Mouse (Mus musculus) midbrain, embryonic 10.5 days (tissue): ENCODE measurements at regions not wholly inside any gene's neighbourhood (a gene's known extent, or its start where the extent isn't known, plus 50 kb on each side); places are given as distances from the start of the nearest gene placed in this dataset.

Experiments
- DNase-seq: peaks from one replicate; pipeline ENCODE4 v3.0.0-alpha.2; 2017; ENCODE audit warnings: low spot score
- H3K27ac ChIP-seq: fragments of 300-500 bp; sonication (generic); replicated peaks from 2 replicates; pipeline ENCODE4 v1.5.1; 2016; ENCODE audit warnings: mild to moderate bottlenecking
- H3K27me3 ChIP-seq: fragments of 300-500 bp; sonication (generic); 2 replicates; pipeline ENCODE4 v1.6.1; 2016; ENCODE audit warnings: low read depth, mild to moderate bottlenecking; ENCODE audit not compliant: poor library complexity, severe bottlenecking
- H3K36me3 ChIP-seq: fragments of 300-500 bp; sonication (generic); 2 replicates; pipeline ENCODE4 v1.6.1; 2016; ENCODE audit warnings: mild to moderate bottlenecking, moderate library complexity
- H3K4me1 ChIP-seq: fragments of 300-500 bp; sonication (generic); 2 replicates; pipeline ENCODE4 v1.6.1; 2016
- H3K4me3 ChIP-seq: fragments of 300-500 bp; sonication (generic); 2 replicates; pipeline ENCODE4 v1.5.1; 2016; ENCODE audit warnings: mild to moderate bottlenecking, moderate library complexity
- H3K9me3 ChIP-seq: fragments of 300-500 bp; sonication (generic); replicated peaks from 2 replicates; pipeline ENCODE4 v1.6.1; 2016; ENCODE audit warnings: mild to moderate bottlenecking
- WGBS: fragments of 180-500 bp; shearing (Covaris S2); methylation state at CpG from one replicate; pipeline ENCODE4 v1.1.7; 2016; 5-methylcytosine and 5-hydroxymethylcytosine counted together

DNA sequence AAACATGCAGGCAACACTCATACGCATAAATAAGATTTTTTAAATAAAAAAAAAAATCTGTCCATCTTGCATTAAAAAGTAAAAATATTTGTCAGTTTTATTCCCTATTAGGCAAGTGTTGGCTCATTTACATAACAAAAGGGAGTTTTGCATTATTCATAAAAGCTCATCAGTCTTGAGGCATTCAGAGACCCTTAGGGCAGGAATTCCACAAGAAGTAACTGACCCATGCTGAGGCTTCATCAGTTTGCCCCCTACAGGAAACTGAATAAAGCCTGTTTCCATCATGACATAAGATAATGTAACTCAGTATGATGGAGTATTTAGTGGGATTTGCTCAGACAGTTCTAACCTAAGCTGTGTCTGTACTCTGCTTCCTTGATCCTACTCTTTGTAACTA lies 81.2 kb upstream of the Mms22l start:
- no peaks in the 10 kb centered on the region for H3K36me3 ChIP-seq
- WGBS = 97% methylated on average over 1 of the region's 1 CpGs
- DNase-seq = no peak
- no peaks in the 10 kb centered on the region for H3K9me3 ChIP-seq
- no peak overlapping the region for H3K27ac ChIP-seq
- H3K4me1 ChIP-seq = no peaks in the 10 kb centered on the region
- H3K4me3 ChIP-seq = no peak overlapping the region
- H3K27me3 ChIP-seq = no peaks in the 10 kb centered on the region

GRCm38 (mm10) chr4:24429092-24429928 lies 66.9 kb upstream of the Mms22l start:
- DNase-seq = no peak
- 0 out of 2 replicates have a peak overlapping the region, but pooled peaks have one; percentile 25 for H3K27ac ChIP-seq
- peak overlapping the region; percentile 33; the same call in 1 of the 2 replicates for H3K4me3 ChIP-seq
- WGBS = 42% methylated on average over 8 of the region's 8 CpGs
- H3K27me3 ChIP-seq = no peaks in the 10 kb centered on the region
- no peaks in the 10 kb centered on the region for H3K9me3 ChIP-seq
- H3K36me3 ChIP-seq = no peaks in the 10 kb centered on the region
- peaks cover 24% of the 10 kb centered on the region for H3K4me1 ChIP-seq

GRCm38 (mm10) chr4:24429929-24430752 lies 66.1 kb upstream of the Mms22l start:
- Histone ChIP-seq H3K9me3 (no peaks in the 10 kb centered on the region), H3K27me3 (no peaks in the 10 kb centered on the region), H3K36me3 (no peaks in the 10 kb centered on the region), H3K4me1 (peaks cover 24% of the 10 kb centered on the region), H3K4me3 (peak overlapping the region; percentile 20; the same call in 1 of the 2 replicates), H3K27ac (peak overlapping the region; percentile 59)
- DNase-seq = no peak
- WGBS = 59% methylated on average over 8 of the region's 8 CpGs

DNA sequence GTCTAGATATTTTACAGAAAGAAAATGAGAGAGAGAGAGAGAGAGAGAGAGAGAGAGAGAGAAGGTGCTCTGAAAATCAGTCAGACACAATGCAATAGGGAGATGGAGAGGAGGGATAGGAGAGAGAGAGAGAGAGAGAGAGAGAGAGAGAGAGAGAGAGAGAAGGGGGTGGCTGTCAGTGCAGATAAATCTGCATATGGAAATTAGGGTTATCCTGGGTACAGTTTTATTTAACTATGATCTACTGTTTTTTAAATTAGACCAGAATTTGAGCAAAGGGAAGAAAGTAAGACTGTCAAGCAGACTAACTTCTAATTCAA lies 65.5 kb upstream of the Mms22l start:
- Histone ChIP-seq H3K27me3 (no peaks in the 10 kb centered on the region), H3K4me1 (peaks cover 24% of the 10 kb centered on the region), H3K4me3 (no peak overlapping the region), H3K9me3 (no peaks in the 10 kb centered on the region), H3K36me3 (no peaks in the 10 kb centered on the region), H3K27ac (peak overlapping the region; percentile 59)
- DNase-seq = no peak

DNA sequence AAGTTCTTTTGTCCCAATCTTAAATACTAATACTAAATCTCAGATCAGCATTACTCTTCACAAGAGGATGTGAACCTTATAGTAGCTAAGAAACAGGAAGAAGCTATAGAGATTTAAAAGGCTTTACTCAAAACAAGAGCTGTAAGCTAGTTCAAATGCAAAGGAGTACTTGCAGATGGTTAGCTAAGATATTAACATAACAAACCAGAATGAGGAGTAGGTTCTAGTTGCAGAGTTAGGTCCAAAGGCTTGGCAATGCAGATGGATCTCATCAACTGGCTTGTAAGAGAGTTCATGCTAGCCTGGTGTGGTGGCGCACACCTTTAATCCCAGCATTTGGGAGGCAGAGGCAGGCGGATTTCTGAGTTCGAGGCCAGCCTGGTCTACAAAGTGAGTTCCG lies 59.0 kb upstream of the Mms22l start:
- Histone ChIP-seq H3K4me3 (no peak overlapping the region), H3K9me3 (no peaks in the 10 kb centered on the region), H3K36me3 (no peaks in the 10 kb centered on the region), H3K27me3 (no peaks in the 10 kb centered on the region), H3K27ac (no peak overlapping the region), H3K4me1 (no peaks in the 10 kb centered on the region)
- WGBS = 96% methylated on average over 4 of the region's 4 CpGs
- DNase-seq = no peak
